Mouse (Mus musculus) E14TG2a.4 (cell line): ENCODE measurements at regions not wholly inside any gene's neighbourhood (a gene's known extent, or its start where the extent isn't known, plus 50 kb on each side); places are given as distances from the start of the nearest gene placed in this dataset.

Experiments used
- H3K27me3 ChIP-seq: 2 replicates; pipeline ENCODE4 v1.6.1; 2014; ENCODE audit warnings: low read length, control low read depth; ENCODE audit not compliant: insufficient read depth
- H3K36me3 ChIP-seq: 2 replicates; pipeline ENCODE4 v1.6.1; 2014; ENCODE audit warnings: low read length, control low read depth; ENCODE audit not compliant: insufficient read depth
- H3K4me1 ChIP-seq: replicated peaks from 2 replicates; pipeline ENCODE4 v1.6.1; 2014; ENCODE audit warnings: low read depth, low read length, control low read depth
- H3K4me3 ChIP-seq: replicated peaks from 2 replicates; pipeline ENCODE4 v1.5.1; 2014; ENCODE audit warnings: mild to moderate bottlenecking, low read length
- H3K9me3 ChIP-seq: 2 replicates; pipeline ENCODE4 v1.6.1; 2014; ENCODE audit warnings: low read length, control low read depth
- CTCF ChIP-seq: conservative IDR thresholded peaks from 2 replicates; pipeline ENCODE4 v1.5.1; 2014; ENCODE audit warnings: low read length
- NANOG ChIP-seq: IDR thresholded peaks from 2 replicates; pipeline ENCODE4 v1.6.1; 2014; ENCODE audit warnings: borderline replicate concordance, low read length, mixed read lengths
- POU5F1 ChIP-seq: IDR thresholded peaks from 2 replicates; pipeline ENCODE4 v1.6.1; 2014; ENCODE audit warnings: low read length, borderline replicate concordance

GRCm38 (mm10) chr13:31397246-31397645 is 158.7 kb upstream of the Foxq1 start:
- Histone ChIP-seq H3K27me3 (no peaks in the 10 kb centered on the region), H3K4me1 (no peaks in the 10 kb centered on the region), H3K4me3 (no peak overlapping the region), H3K9me3 (no peaks in the 10 kb centered on the region), H3K36me3 (no peaks in the 10 kb centered on the region)
- TF ChIP-seq NANOG: no peak
- no peak for TF ChIP-seq POU5F1
- TF ChIP-seq CTCF: no peak

GRCm38 (mm10) chr13:31400401-31400800 is 155.5 kb upstream of the Foxq1 start:
- no peaks in the 10 kb centered on the region for H3K27me3 ChIP-seq
- no peaks in the 10 kb centered on the region for H3K36me3 ChIP-seq
- TF ChIP-seq NANOG (no peak), POU5F1 (no peak), CTCF (no peak)
- no peaks in the 10 kb centered on the region for H3K4me1 ChIP-seq
- H3K4me3 ChIP-seq: no peak overlapping the region
- no peaks in the 10 kb centered on the region for H3K9me3 ChIP-seq

GRCm38 (mm10) chr13:31405312-31405711 is 150.6 kb upstream of the Foxq1 start:
- H3K36me3 ChIP-seq: no peaks in the 10 kb centered on the region
- TF ChIP-seq CTCF (no peak), NANOG (no peak), POU5F1 (no peak)
- H3K4me3 ChIP-seq: no peak overlapping the region
- no peaks in the 10 kb centered on the region for H3K4me1 ChIP-seq
- no peaks in the 10 kb centered on the region for H3K9me3 ChIP-seq
- no peaks in the 10 kb centered on the region for H3K27me3 ChIP-seq

- H3K4me3 ChIP-seq: no peak overlapping the region
- no peaks in the 10 kb centered on the region for H3K4me1 ChIP-seq
- TF ChIP-seq CTCF (no peak), POU5F1 (no peak), NANOG (no peak)
- H3K36me3 ChIP-seq: no peaks in the 10 kb centered on the region
- no peaks in the 10 kb centered on the region for H3K9me3 ChIP-seq
- no peaks in the 10 kb centered on the region for H3K27me3 ChIP-seq
Measured at GRCm38 (mm10) chr13:31408439-31409122, 147.4 kb upstream of the Foxq1 start.

GRCm38 (mm10) chr13:31409123-31409513 is 146.8 kb upstream of the Foxq1 start:
- no peak for TF ChIP-seq POU5F1
- H3K27me3 ChIP-seq: no peaks in the 10 kb centered on the region
- no peaks in the 10 kb centered on the region for H3K4me1 ChIP-seq

GRCm38 (mm10) chr13:31421556-31421955 is 134.4 kb upstream of the Foxq1 start:
- no peaks in the 10 kb centered on the region for H3K9me3 ChIP-seq
- no peak overlapping the region for H3K4me3 ChIP-seq
- H3K36me3 ChIP-seq: no peaks in the 10 kb centered on the region
- no peaks in the 10 kb centered on the region for H3K4me1 ChIP-seq
- H3K27me3 ChIP-seq: no peaks in the 10 kb centered on the region
- TF ChIP-seq NANOG (no peak), POU5F1 (no peak), CTCF (no peak)

More at GRCm38 (mm10) chr13:31409123-31409513, 146.8 kb upstream of the Foxq1 start:
- Histone ChIP-seq H3K4me3 (no peak overlapping the region), H3K36me3 (no peaks in the 10 kb centered on the region), H3K9me3 (no peaks in the 10 kb centered on the region)

GRCm38 (mm10) chr13:31423599-31423998 is 132.3 kb upstream of the Foxq1 start:
- no peak overlapping the region for H3K4me3 ChIP-seq
- TF ChIP-seq NANOG (no peak), POU5F1 (no peak), CTCF (no peak)
- no peaks in the 10 kb centered on the region for H3K36me3 ChIP-seq
- H3K4me1 ChIP-seq: no peaks in the 10 kb centered on the region
- H3K27me3 ChIP-seq: no peaks in the 10 kb centered on the region
- H3K9me3 ChIP-seq: no peaks in the 10 kb centered on the region

- Histone ChIP-seq H3K27me3 (no peaks in the 10 kb centered on the region), H3K9me3 (no peaks in the 10 kb centered on the region), H3K36me3 (no peaks in the 10 kb centered on the region), H3K4me3 (no peak overlapping the region), H3K4me1 (no peaks in the 10 kb centered on the region)
- no peak for TF ChIP-seq NANOG
- no peak for TF ChIP-seq POU5F1
- TF ChIP-seq CTCF: no peak
Measured at GRCm38 (mm10) chr13:31425825-31426500, 130.0 kb upstream of the Foxq1 start.

- Histone ChIP-seq H3K9me3 (peaks cover 2% of the 10 kb centered on the region; the same call in 1 of the 2 replicates), H3K36me3 (no peaks in the 10 kb centered on the region), H3K4me1 (no peaks in the 10 kb centered on the region), H3K4me3 (no peak overlapping the region), H3K27me3 (no peaks in the 10 kb centered on the region)
- TF ChIP-seq POU5F1: no peak
- no peak for TF ChIP-seq CTCF
- TF ChIP-seq NANOG: no peak
Measured at GRCm38 (mm10) chr13:31436434-31436833, 119.5 kb upstream of the Foxq1 start.
